Mouse (Mus musculus) heart, embryonic 15.5 days (tissue): ENCODE data around the gene Ubash3b. TPM values are rescaled to one million over a fixed set of nuclear protein-coding genes. Genes with fewer than 3 reads are reported as not detected.

ENCODE experiments used
- ATAC-seq: fragments of 200-750 bp; cut with Nextera tagmentation; replicated peaks from 2 replicates; pipeline ENCODE4 v1.8.0; 2017; ENCODE audit warnings: low read depth, moderate TSS enrichment; ENCODE audit not compliant: insufficient number of reproducible peaks, insufficient read depth, low FRiP score
- H3K27ac ChIP-seq: fragments of 300-500 bp; sonication (generic); 2 replicates; pipeline ENCODE4 v1.5.1; 2015; ENCODE audit warnings: mild to moderate bottlenecking, inconsistent platforms
- H3K27me3 ChIP-seq: fragments of 300-500 bp; sonication (generic); 2 replicates; pipeline ENCODE4 v1.6.1; 2015; ENCODE audit warnings: inconsistent platforms
- H3K36me3 ChIP-seq: fragments of 300-500 bp; sonication (generic); 2 replicates; pipeline ENCODE4 v1.6.1; 2015; ENCODE audit warnings: mild to moderate bottlenecking, inconsistent platforms
- H3K4me1 ChIP-seq: fragments of 300-500 bp; sonication (generic); replicated peaks from 2 replicates; pipeline ENCODE4 v1.6.1; 2015; ENCODE audit warnings: inconsistent platforms
- H3K4me2 ChIP-seq: fragments of 300-500 bp; sonication (generic); 2 replicates; pipeline ENCODE4 v1.6.1; 2015; ENCODE audit warnings: inconsistent platforms, mild to moderate bottlenecking, moderate library complexity
- H3K4me3 ChIP-seq: fragments of 300-500 bp; sonication (generic); 2 replicates; pipeline ENCODE4 v1.5.1; 2015; ENCODE audit warnings: mild to moderate bottlenecking, inconsistent platforms
- H3K9ac ChIP-seq: fragments of 300-500 bp; sonication (generic); 2 replicates; pipeline ENCODE4 v1.6.1; 2015; ENCODE audit warnings: mild to moderate bottlenecking, inconsistent platforms
- H3K9me3 ChIP-seq: fragments of 300-500 bp; sonication (generic); replicated peaks from 2 replicates; pipeline ENCODE4 v1.6.1; 2016; ENCODE audit warnings: inconsistent platforms
- WGBS: fragments of 180-500 bp; shearing (Covaris S2); methylation state at CpG from one replicate; pipeline ENCODE4 v1.1.7; 2015; ENCODE audit warnings: mixed read lengths; 5-methylcytosine and 5-hydroxymethylcytosine counted together
- polyA plus RNA-seq: library from polyadenylated mRNA; unstranded; fragments of >200 nt; fragmentation: Nextera tagmentation; extraction: Ambion mirVana; gene quantifications from 2 replicates; pipeline ENCODE4 v1.2.1, GENCODE M21; 2015

Gene Ubash3b
- polyA plus RNA-seq, 1 experiment from 2014 or later = 6.8 TPM

- Histone ChIP-seq H3K4me2 (no peak overlapping the region), H3K9ac (no peak overlapping the region), H3K4me3 (no peak overlapping the region), H3K27ac (no peak overlapping the region), H3K4me1 (no peaks in the 10 kb centered on the region), H3K27me3 (no peaks in the 10 kb centered on the region), H3K36me3 (no peaks in the 10 kb centered on the region), H3K9me3 (no peaks in the 10 kb centered on the region)
- WGBS = 81% methylated on average over 9 of the region's 9 CpGs
- ATAC-seq = no peak
Observed at GRCm38 (mm10) chr9:41187498-41187897, 26.0 kb upstream of the Ubash3b start.

GRCm38 (mm10) chr9:41185331-41185730 is 23.8 kb upstream of the Ubash3b start:
- no peaks in the 10 kb centered on the region for H3K27me3 ChIP-seq
- H3K4me2 ChIP-seq = no peak overlapping the region
- H3K9ac ChIP-seq = no peak overlapping the region
- no peak overlapping the region for H3K27ac ChIP-seq
- H3K36me3 ChIP-seq = no peaks in the 10 kb centered on the region
- 65% methylated on average over 9 of the region's 9 CpGs for WGBS
- H3K4me3 ChIP-seq = no peak overlapping the region
- no peaks in the 10 kb centered on the region for H3K4me1 ChIP-seq
- ATAC-seq = no peak
- no peaks in the 10 kb centered on the region for H3K9me3 ChIP-seq

- no peak for ATAC-seq
- H3K27me3 ChIP-seq = no peaks in the 10 kb centered on the region
Observed at GRCm38 (mm10) chr9:41182550-41182949, 21.1 kb upstream of the Ubash3b start.

GRCm38 (mm10) chr9:41181803-41182202 is 20.3 kb upstream of the Ubash3b start:
- no peaks in the 10 kb centered on the region for H3K36me3 ChIP-seq
- no peak overlapping the region for H3K4me3 ChIP-seq

More at GRCm38 (mm10) chr9:41182550-41182949, 21.1 kb upstream of the Ubash3b start:
- Histone ChIP-seq H3K36me3 (no peaks in the 10 kb centered on the region), H3K27ac (no peak overlapping the region), H3K4me3 (no peak overlapping the region), H3K9me3 (no peaks in the 10 kb centered on the region), H3K4me1 (no peaks in the 10 kb centered on the region), H3K9ac (no peak overlapping the region), H3K4me2 (no peak overlapping the region)

GRCm38 (mm10) chr9:41181372-41181771 is 19.9 kb upstream of the Ubash3b start:
- Histone ChIP-seq H3K4me1 (no peaks in the 10 kb centered on the region), H3K9me3 (no peaks in the 10 kb centered on the region), H3K36me3 (no peaks in the 10 kb centered on the region), H3K27ac (no peak overlapping the region), H3K9ac (no peak overlapping the region), H3K4me2 (no peak overlapping the region), H3K4me3 (no peak overlapping the region), H3K27me3 (no peaks in the 10 kb centered on the region)
- ATAC-seq = no peak
- WGBS = 67% methylated on average over 9 of the region's 9 CpGs

More at GRCm38 (mm10) chr9:41181803-41182202, 20.3 kb upstream of the Ubash3b start:
- ATAC-seq = no peak
- Histone ChIP-seq H3K9ac (no peak overlapping the region), H3K27me3 (no peaks in the 10 kb centered on the region), H3K4me2 (no peak overlapping the region), H3K27ac (no peak overlapping the region), H3K4me1 (no peaks in the 10 kb centered on the region), H3K9me3 (no peaks in the 10 kb centered on the region)
- 53% methylated on average over 8 of the region's 8 CpGs for WGBS

- Histone ChIP-seq H3K4me2 (no peak overlapping the region), H3K4me1 (no peaks in the 10 kb centered on the region)
- WGBS = 65% methylated on average over 5 of the region's 5 CpGs
Observed at GRCm38 (mm10) chr9:41179056-41179455, 17.6 kb upstream of the Ubash3b start.

GRCm38 (mm10) chr9:41173158-41173557 is 11.7 kb upstream of the Ubash3b start:
- Histone ChIP-seq H3K9me3 (no peaks in the 10 kb centered on the region), H3K4me1 (peaks cover 20% of the 10 kb centered on the region), H3K9ac (no peak overlapping the region), H3K27me3 (no peaks in the 10 kb centered on the region), H3K4me3 (no peak overlapping the region), H3K27ac (no peak overlapping the region), H3K4me2 (no peak overlapping the region), H3K36me3 (no peaks in the 10 kb centered on the region)
- no peak for ATAC-seq
- WGBS = 64% methylated on average over 3 of the region's 3 CpGs

More at GRCm38 (mm10) chr9:41179056-41179455, 17.6 kb upstream of the Ubash3b start:
- Histone ChIP-seq H3K4me3 (no peak overlapping the region), H3K36me3 (no peaks in the 10 kb centered on the region), H3K9ac (no peak overlapping the region), H3K27me3 (no peaks in the 10 kb centered on the region), H3K9me3 (no peaks in the 10 kb centered on the region), H3K27ac (no peak overlapping the region)
- ATAC-seq = no peak

GRCm38 (mm10) chr9:41172426-41172825 is 10.9 kb upstream of the Ubash3b start:
- Histone ChIP-seq H3K4me3 (no peak overlapping the region), H3K36me3 (no peaks in the 10 kb centered on the region), H3K27ac (no peak overlapping the region), H3K4me2 (no peak overlapping the region), H3K27me3 (no peaks in the 10 kb centered on the region), H3K4me1 (peaks cover 20% of the 10 kb centered on the region), H3K9ac (no peak overlapping the region), H3K9me3 (no peaks in the 10 kb centered on the region)
- no peak for ATAC-seq
- 80% methylated on average over 8 of the region's 8 CpGs for WGBS

- Histone ChIP-seq H3K4me3 (no peak overlapping the region), H3K36me3 (no peaks in the 10 kb centered on the region), H3K4me2 (no peak overlapping the region), H3K27me3 (no peaks in the 10 kb centered on the region), H3K9me3 (no peaks in the 10 kb centered on the region), H3K9ac (no peak overlapping the region), H3K27ac (peak overlapping the region; percentile 69), H3K4me1 (peaks cover 20% of the 10 kb centered on the region)
- ATAC-seq = peak; percentile 73
- 6% methylated on average over 8 of the region's 8 CpGs for whole genome bisulfite sequencing
Observed at GRCm38 (mm10) chr9:41170026-41170425, 8.5 kb upstream of the Ubash3b start.

- H3K9me3 ChIP-seq = no peaks in the 10 kb centered on the region
- H3K36me3 ChIP-seq = no peaks in the 10 kb centered on the region
- no peak overlapping the region for H3K27ac ChIP-seq
- H3K4me2 ChIP-seq = no peak overlapping the region
- WGBS = 74% methylated on average over 2 of the region's 2 CpGs
- H3K4me1 ChIP-seq = peaks cover 20% of the 10 kb centered on the region
- H3K4me3 ChIP-seq = no peak overlapping the region
- H3K9ac ChIP-seq = no peak overlapping the region
- H3K27me3 ChIP-seq = no peaks in the 10 kb centered on the region
- ATAC-seq = no peak
Observed at GRCm38 (mm10) chr9:41168656-41169055, 7.2 kb upstream of the Ubash3b start.

- ATAC-seq = no peak
- no peak overlapping the region for H3K9ac ChIP-seq
- no peaks in the 10 kb centered on the region for H3K36me3 ChIP-seq
- H3K4me2 ChIP-seq = no peak overlapping the region
- no peaks in the 10 kb centered on the region for H3K9me3 ChIP-seq
- no peak overlapping the region for H3K27ac ChIP-seq
- 94% methylated on average over 6 of the region's 6 CpGs for WGBS
- H3K4me3 ChIP-seq = no peak overlapping the region
- peaks cover 20% of the 10 kb centered on the region for H3K4me1 ChIP-seq
- no peaks in the 10 kb centered on the region for H3K27me3 ChIP-seq
Observed at GRCm38 (mm10) chr9:41168206-41168605, 6.7 kb upstream of the Ubash3b start.

- no peak for ATAC-seq
- 32% methylated on average over 10 of the region's 10 CpGs for WGBS
- no peaks in the 10 kb centered on the region for H3K36me3 ChIP-seq
Observed at GRCm38 (mm10) chr9:41166886-41167285, 5.4 kb upstream of the Ubash3b start.

More at GRCm38 (mm10) chr9:41166886-41167285, 5.4 kb upstream of the Ubash3b start:
- H3K9ac ChIP-seq = no peak overlapping the region
- no peak overlapping the region for H3K4me3 ChIP-seq
- no peaks in the 10 kb centered on the region for H3K27me3 ChIP-seq
- H3K27ac ChIP-seq = no peak overlapping the region
- no peaks in the 10 kb centered on the region for H3K9me3 ChIP-seq
- H3K4me2 ChIP-seq = no peak overlapping the region
- H3K4me1 ChIP-seq = peaks cover 18% of the 10 kb centered on the region
